Mouse (Mus musculus) thymus, adult 2 months (tissue): ENCODE results near the gene 1600002K03Rik.

Experiments used
- CTCF ChIP-seq: fragments of 200-500 bp; IDR thresholded peaks from 2 replicates; pipeline ENCODE4 v1.5.1; 2012; ENCODE audit warnings: mild to moderate bottlenecking, control low read depth, low read length, moderate library complexity, borderline replicate concordance; ENCODE audit not compliant: control insufficient read depth, poor library complexity, insufficient read depth; ENCODE audit errors: extremely low read depth
- POLR2A ChIP-seq: fragments of 200-500 bp; IDR thresholded peaks from 2 replicates; pipeline ENCODE4 v1.6.1; 2012; ENCODE audit warnings: mild to moderate bottlenecking, low read length, control low read depth, moderate library complexity; ENCODE audit not compliant: control insufficient read depth, poor library complexity, insufficient read depth; ENCODE audit errors: extremely low read depth

GRCm38 (mm10) chr10:80188453-80189024, 15.8 kb downstream of the 1600002K03Rik start:
- TF ChIP-seq POLR2A (no peak), CTCF (no peak)
